Mouse (Mus musculus) lung, adult 2 months (tissue): Measurements from ENCODE around the gene Dpagt1. TPM values are rescaled to one million over a fixed set of nuclear protein-coding genes. Genes with fewer than 3 reads are reported as not detected.

Experiments used
- DNase-seq: peaks from one replicate; pipeline ENCODE4 v3.0.0; 2022
- H3K4me1 ChIP-seq: fragments of 200-500 bp; 2 replicates; pipeline ENCODE4 v1.6.1; 2011; ENCODE audit warnings: low read length; ENCODE audit not compliant: control insufficient read depth, insufficient read depth
- H3K4me3 ChIP-seq: fragments of 200-500 bp; replicated peaks from 2 replicates; pipeline ENCODE3; 2011; ENCODE audit warnings: low read depth, mild to moderate bottlenecking, control low read depth, low read length; ENCODE audit errors: extremely low read depth
- CTCF ChIP-seq: fragments of 200-500 bp; IDR thresholded peaks from 2 replicates; pipeline ENCODE4 v1.5.1; 2011; ENCODE audit warnings: mild to moderate bottlenecking, low read length, control low read depth; ENCODE audit not compliant: insufficient read depth
- POLR2A ChIP-seq: fragments of 200-500 bp; IDR thresholded peaks from 2 replicates; pipeline ENCODE4 v1.6.1; 2011; ENCODE audit warnings: low read depth, mild to moderate bottlenecking, control low read depth, low read length, borderline replicate concordance; ENCODE audit errors: extremely low read depth
- WGBS: fragments of 180-500 bp; shearing (Covaris S2); methylation state at CpG from one replicate; pipeline ENCODE4 v1.1.7; 2018; 5-methylcytosine and 5-hydroxymethylcytosine counted together
- polyA plus RNA-seq: library from polyadenylated mRNA; depleted of rRNA; stranded (reverse); fragments of >200 nt; gene quantifications from 2 replicates; pipeline ENCODE4 v1.2.3, GENCODE M21; 2012; rRNA removed

Gene Dpagt1
- polyA plus RNA-seq, 1 experiment: 58.7 TPM

DNA sequence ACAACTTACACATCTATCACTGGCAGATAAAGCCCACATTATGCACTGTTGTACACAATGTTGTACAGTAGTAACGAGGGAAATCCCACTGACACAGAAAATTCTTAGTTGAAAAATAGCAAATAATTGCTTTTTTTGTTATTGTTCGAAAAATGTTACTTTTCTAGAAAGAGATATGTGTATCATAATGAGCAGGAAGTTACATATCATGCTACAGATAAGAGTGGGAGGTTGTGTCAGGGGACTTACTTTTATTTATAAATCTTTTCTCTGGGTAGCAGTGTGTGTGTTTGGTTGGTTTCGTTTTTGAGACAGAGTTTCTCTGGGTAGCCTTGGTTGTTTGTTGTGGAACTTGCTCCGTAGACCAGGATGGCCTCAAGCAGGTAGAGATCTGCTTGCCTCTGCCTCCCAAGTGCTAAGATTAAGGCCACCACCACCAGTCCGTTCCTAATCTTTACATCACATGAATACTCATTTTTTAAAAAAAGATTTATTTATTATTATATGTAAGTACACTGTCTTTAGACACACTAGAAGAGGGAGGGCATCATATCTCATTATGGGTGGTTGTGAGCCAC, 52.4 kb downstream of the Dpagt1 start:
- TF ChIP-seq CTCF (no peak), POLR2A (no peak)
- H3K4me1 ChIP-seq: peaks cover 9% of the 10 kb centered on the region
- no peak overlapping the region for H3K4me3 ChIP-seq
- WGBS: 69% methylated on average over 5 of the region's 5 CpGs
- DNase-seq: no peak

DNA sequence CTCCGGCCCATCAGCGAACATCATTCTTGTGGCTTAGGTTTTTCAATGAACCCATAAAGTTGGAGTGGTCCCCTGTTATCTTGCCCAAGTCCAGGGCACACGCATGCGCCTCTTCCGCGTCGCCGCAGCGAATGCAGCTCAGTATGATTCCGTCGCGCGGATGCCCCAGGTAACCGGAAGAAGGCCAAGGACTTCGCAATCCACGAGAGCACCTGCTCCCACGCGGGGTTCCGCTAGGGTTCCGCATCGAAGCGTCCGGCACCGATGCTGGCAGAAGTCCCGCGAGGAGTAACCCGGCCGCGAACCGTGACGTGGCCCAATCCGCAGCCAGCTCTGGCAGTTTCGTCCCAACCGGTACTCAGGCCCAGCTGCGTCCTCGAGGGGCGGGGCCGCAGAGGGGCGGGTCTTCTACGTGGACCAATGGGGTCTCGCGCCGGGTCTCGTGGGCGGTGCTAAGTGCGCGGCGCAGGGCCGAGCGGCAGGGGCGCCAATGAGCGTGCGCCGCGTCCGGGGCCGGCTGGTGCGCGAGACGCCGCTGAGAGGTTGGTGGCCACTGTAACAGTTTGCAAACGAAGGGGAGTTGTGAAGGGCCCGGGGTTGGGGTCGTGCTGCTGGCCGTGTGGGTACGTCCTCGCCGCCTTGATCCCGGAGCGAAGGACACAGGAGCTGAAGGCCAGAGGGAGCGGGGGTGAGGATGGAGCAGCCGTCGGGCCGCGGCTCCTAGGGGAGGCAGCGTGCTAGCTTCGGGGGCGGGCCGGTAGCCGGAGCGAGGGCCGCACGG, 53.4 kb downstream of the Dpagt1 start, which contains the start of gene Hyou1:
Gene Hyou1 (plus strand): TSS at position 437 of the 781 bp plus-strand sequence.
- under 1% methylated on average over 83 of the region's 83 CpGs for WGBS

DNA sequence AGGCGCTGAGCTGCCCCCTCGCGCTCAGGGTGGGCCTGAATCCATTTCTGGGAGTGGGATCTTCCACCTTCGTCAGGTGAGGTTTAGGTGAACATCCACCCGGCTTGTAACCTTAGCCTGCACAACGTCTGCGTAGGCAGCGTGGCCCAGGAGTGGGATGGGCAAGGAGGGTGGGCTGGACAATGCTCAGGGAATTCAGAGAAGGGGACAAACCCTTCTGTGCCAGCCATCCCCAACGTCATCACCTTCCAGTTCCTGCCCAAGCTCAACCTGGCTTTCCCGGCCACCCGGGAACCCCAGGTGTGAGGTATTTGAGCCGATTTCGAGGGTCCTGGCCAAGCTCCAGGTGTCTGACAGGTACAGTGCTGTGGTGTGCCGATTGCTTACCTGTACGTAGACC, 54.0 kb downstream of the Dpagt1 start:
- H3K4me1 ChIP-seq: peaks cover 9% of the 10 kb centered on the region
- WGBS: 3% methylated on average over 15 of the region's 15 CpGs
- TF ChIP-seq POLR2A (no peak), CTCF (no peak)
- H3K4me3 ChIP-seq: peak overlapping the region; percentile 93
- no peak for DNase-seq

More for the DNA sequence above, 53.4 kb downstream of the Dpagt1 start, which contains the start of gene Hyou1:
- Histone ChIP-seq H3K4me1 (peaks cover 9% of the 10 kb centered on the region), H3K4me3 (peak within 1 kb of the TSS; percentile 93)
- DNase-seq: peak; percentile 100
- peak; percentile 82; the same call in 1 of the 2 replicates for TF ChIP-seq POLR2A
- no peak for TF ChIP-seq CTCF

Other genes with a start within 250 kb of the Dpagt1 start
- gene Mfrp, start 224.3 kb upstream of the Dpagt1 start, polyA plus RNA-seq: 0.25 and 0.34 TPM in 2 replicates
- gene C1qtnf5, start 218.8 kb upstream of the Dpagt1 start, polyA plus RNA-seq: 29.0 and 31.0 TPM in 2 replicates
- 0.27 TPM in 1 of 2 replicates, not detected in the other for gene Gm49380, start 212.5 kb upstream of the Dpagt1 start, polyA plus RNA-seq
- 24.6 and 25.0 TPM in 2 replicates for gene Rnf26, start 212.5 kb upstream of the Dpagt1 start, polyA plus RNA-seq
- gene Mcam, start 191.6 kb upstream of the Dpagt1 start, polyA plus RNA-seq: 170 and 209 TPM in 2 replicates
- 9.0 and 14.2 TPM in 2 replicates for gene Cbl, start 92.0 kb upstream of the Dpagt1 start, polyA plus RNA-seq
- gene Ccdc153, start 85.3 kb upstream of the Dpagt1 start, polyA plus RNA-seq: 13.8 and 26.9 TPM in 2 replicates
- 0.11 and 0.12 TPM in 2 replicates for gene Pdzd3, start 74.5 kb upstream of the Dpagt1 start, polyA plus RNA-seq
- gene Nlrx1, start 57.4 kb upstream of the Dpagt1 start, polyA plus RNA-seq: 15.0 and 15.8 TPM in 2 replicates
- gene Abcg4, start 37.4 kb upstream of the Dpagt1 start, polyA plus RNA-seq: 1.7 and 1.9 TPM in 2 replicates
- 16.9 and 21.3 TPM in 2 replicates for gene Hinfp, start 20.3 kb upstream of the Dpagt1 start, polyA plus RNA-seq
- gene C2cd2l, start 5.7 kb upstream of the Dpagt1 start, polyA plus RNA-seq: 77.9 and 88.0 TPM in 2 replicates
- 41.3 and 50.1 TPM in 2 replicates for gene H2afx, start 8.7 kb downstream of the Dpagt1 start, polyA plus RNA-seq
- 21.8 and 27.7 TPM in 2 replicates for gene Hmbs, start 18.2 kb downstream of the Dpagt1 start, polyA plus RNA-seq
- gene Vps11, start 35.7 kb downstream of the Dpagt1 start, polyA plus RNA-seq: 21.6 and 30.2 TPM in 2 replicates
- 43.2 and 49.6 TPM in 2 replicates for gene Hyou1, start 53.5 kb downstream of the Dpagt1 start, polyA plus RNA-seq
- 20.7 and 29.8 TPM in 2 replicates for gene Slc37a4, start 70.8 kb downstream of the Dpagt1 start, polyA plus RNA-seq
- gene Rps25, start 81.1 kb downstream of the Dpagt1 start, polyA plus RNA-seq: 117 and 226 TPM in 2 replicates
- gene Trappc4, start 81.6 kb downstream of the Dpagt1 start, polyA plus RNA-seq: 42.2 and 43.8 TPM in 2 replicates
- 16.4 and 23.0 TPM in 2 replicates for gene Ccdc84, start 92.5 kb downstream of the Dpagt1 start, polyA plus RNA-seq
- 0.16 TPM in 1 of 2 replicates, not detected in the other for gene Foxr1, start 115.1 kb downstream of the Dpagt1 start, polyA plus RNA-seq
- 4.0 and 4.4 TPM in 2 replicates for gene Upk2, start 129.0 kb downstream of the Dpagt1 start, polyA plus RNA-seq
- 69.0 and 70.7 TPM in 2 replicates for gene Bcl9l, start 156.8 kb downstream of the Dpagt1 start, polyA plus RNA-seq
- gene Cxcr5, start 235.9 kb downstream of the Dpagt1 start, polyA plus RNA-seq: 6.0 TPM in 2 replicates